ENCODE assay signal across 12 mouse cellular contexts in genomic region chr17:44230083-44230482, GRCm38 (mm10). TPM values are rescaled to one million over a fixed set of nuclear protein-coding genes. Genes with fewer than 3 reads are reported as not detected.
DNase-seq lines count a peak whose midpoint lies in the region; ATAC-seq and TF ChIP-seq lines count a peak whose summit lies in the region.
"Had no signal": no experiment of that assay in that cellular context is flagged by ENCODE, and none has a peak within 500 bp of the region (broad histone marks: within the 10 kb centered on the region; RNA-seq: fewer than 3 reads in every experiment).

No protein-coding gene starts in this region.

- DNase-seq in heart, adult 11 months, result peak; percentile 98
- DNase-seq in heart, embryonic 10.5 days (ENCODE audit: low spot score), result no peak
- DNase-seq in kidney, postnatal 0 days (ENCODE audit: low spot score), result peak; percentile 18
- DNase-seq in lung, postnatal 4 days, result peak; percentile 42 to 54
- no peak for DNase-seq in left cerebral cortex, adult 11 months (ENCODE audit: low spot score)
- DNase-seq in natural killer cell, adult 2 months (ENCODE audit: low spot score in 2 of 2), result no peak
- DNase-seq in midbrain, postnatal 0 days (ENCODE audit: low spot score), result no peak
- DNase-seq: right cerebral cortex, postnatal 25 days had no signal

- H3K4me1 ChIP-seq in heart, embryonic 10.5 days, result no peaks in the 10 kb centered on the region
- no peaks in the 10 kb centered on the region for H3K4me1 ChIP-seq in heart, embryonic 11.5 days (ENCODE audit: control insufficient read depth, insufficient read depth, low read length)
- no peaks in the 10 kb centered on the region for H3K4me1 ChIP-seq in kidney, postnatal 0 days (replicated peaks; ENCODE audit: insufficient read depth, low read length)
- no peaks in the 10 kb centered on the region for H3K4me1 ChIP-seq in midbrain, postnatal 0 days (ENCODE audit: insufficient read depth, low read length)
- H3K4me1 ChIP-seq: limb, embryonic 12.5 days; neural tube, embryonic 13.5 days had no signal

- no peak for ATAC-seq in heart, embryonic 11.5 days (replicated peaks; ENCODE audit: insufficient number of reproducible peaks, low FRiP score, low TSS enrichment)
- no peak for ATAC-seq in kidney, postnatal 0 days (replicated peaks; ENCODE audit: low FRiP score, low read depth)
- no peak for ATAC-seq in midbrain, postnatal 0 days (ENCODE audit: low FRiP score)
- ATAC-seq: inflammation-experienced regulatory T-cells, adult 6 months had no signal

- no peak overlapping the region for H3K4me3 ChIP-seq in heart, embryonic 10.5 days
- H3K4me3 ChIP-seq in heart, embryonic 11.5 days (ENCODE audit: low read depth, low read length), result no peak overlapping the region
- H3K4me3 ChIP-seq in kidney, postnatal 0 days (replicated peaks; ENCODE audit: low read depth, low read length), result no peak overlapping the region
- no peak overlapping the region for H3K4me3 ChIP-seq in midbrain, postnatal 0 days (ENCODE audit: low read depth, low read length)
- H3K4me3 ChIP-seq: limb, embryonic 12.5 days; neural tube, embryonic 13.5 days had no signal

- TF ChIP-seq CTCF in kidney, postnatal 0 days (IDR thresholded peaks at IDR 0.05; ENCODE audit: low read depth), result no peak
- TF ChIP-seq CTCF in midbrain, postnatal 0 days (IDR thresholded peaks at IDR 0.05), result no peak

- H3K9me3 ChIP-seq in heart, embryonic 10.5 days, result no peaks in the 10 kb centered on the region
- H3K9me3 ChIP-seq in heart, embryonic 11.5 days (replicated peaks; ENCODE audit: control insufficient read depth, low read length), result no peaks in the 10 kb centered on the region
- H3K9me3 ChIP-seq in kidney, postnatal 0 days (replicated peaks; ENCODE audit: low read length), result no peaks in the 10 kb centered on the region
- no peaks in the 10 kb centered on the region for H3K9me3 ChIP-seq in midbrain, postnatal 0 days (ENCODE audit: low read length)
- H3K9me3 ChIP-seq: neural tube, embryonic 13.5 days had no signal

- WGBS in heart, embryonic 10.5 days, result 58% methylated on average over 10 of the region's 10 CpGs
- WGBS in heart, embryonic 11.5 days (ENCODE audit: insufficient replicate concordance), result 49% methylated on average over 10 of the region's 10 CpGs
- 52% methylated on average over 10 of the region's 10 CpGs for WGBS in kidney, postnatal 0 days
- 78% methylated on average over 10 of the region's 10 CpGs for WGBS in midbrain, postnatal 0 days

- no peaks in the 10 kb centered on the region for H3K36me3 ChIP-seq in heart, embryonic 10.5 days
- H3K36me3 ChIP-seq in heart, embryonic 11.5 days (ENCODE audit: control insufficient read depth, insufficient read depth, low read length), result no peaks in the 10 kb centered on the region
- H3K36me3 ChIP-seq in kidney, postnatal 0 days (ENCODE audit: insufficient read depth, low read length), result no peaks in the 10 kb centered on the region
- no peaks in the 10 kb centered on the region for H3K36me3 ChIP-seq in midbrain, postnatal 0 days (ENCODE audit: insufficient read depth, low read length)
- H3K36me3 ChIP-seq: limb, embryonic 12.5 days; neural tube, embryonic 13.5 days had no signal

- no peak overlapping the region for H3K27ac ChIP-seq in heart, embryonic 10.5 days
- H3K27ac ChIP-seq in heart, embryonic 11.5 days (ENCODE audit: low read depth, low read length), result peak overlapping the region; percentile 15; the same call in 1 of the 2 replicates
- H3K27ac ChIP-seq in kidney, postnatal 0 days, result no peak overlapping the region
- H3K27ac ChIP-seq in midbrain, postnatal 0 days (ENCODE audit: low read depth, low read length), result no peak overlapping the region
- H3K27ac ChIP-seq: limb, embryonic 12.5 days; neural tube, embryonic 13.5 days had no signal

- no peak overlapping the region for H3K9ac ChIP-seq in heart, embryonic 11.5 days (ENCODE audit: low read depth, low read length)
- no peak overlapping the region for H3K9ac ChIP-seq in kidney, postnatal 0 days (ENCODE audit: low read depth, low read length)
- no peak overlapping the region for H3K9ac ChIP-seq in midbrain, postnatal 0 days (replicated peaks; ENCODE audit: low read length, poor library complexity, severe bottlenecking)
- H3K9ac ChIP-seq: limb, embryonic 12.5 days; neural tube, embryonic 13.5 days had no signal

- no peaks in the 10 kb centered on the region for H3K27me3 ChIP-seq in heart, embryonic 10.5 days (ENCODE audit: insufficient read depth, poor library complexity, severe bottlenecking)
- H3K27me3 ChIP-seq in heart, embryonic 11.5 days (ENCODE audit: control insufficient read depth, insufficient read depth, low read length), result no peaks in the 10 kb centered on the region
- no peaks in the 10 kb centered on the region for H3K27me3 ChIP-seq in kidney, postnatal 0 days (ENCODE audit: insufficient read depth, low read length)
- H3K27me3 ChIP-seq in midbrain, postnatal 0 days (ENCODE audit: insufficient read depth, low read length), result no peaks in the 10 kb centered on the region
- H3K27me3 ChIP-seq: limb, embryonic 12.5 days; neural tube, embryonic 13.5 days had no signal

- H3K4me2 ChIP-seq in heart, embryonic 11.5 days, result peak overlapping the region; percentile 7; the same call in 1 of the 2 replicates
- H3K4me2 ChIP-seq in kidney, postnatal 0 days (ENCODE audit: low read length), result no peak overlapping the region
- H3K4me2 ChIP-seq in midbrain, postnatal 0 days (ENCODE audit: low read depth, low read length, poor library complexity, severe bottlenecking), result no peak overlapping the region
- H3K4me2 ChIP-seq: limb, embryonic 12.5 days; neural tube, embryonic 13.5 days had no signal

RNA-seq across cellular contexts. Expression of gene Clic5, which starts 41.7 kb away (rescaled TPM):
- 3.3 and 5.7 TPM in 2 replicates for polyA plus RNA-seq in heart, embryonic 10.5 days (2016; fragmentation: Nextera tagmentation; extraction: Ambion mirVana)
- 5.8 and 7.4 TPM in 2 replicates for polyA plus RNA-seq in heart, embryonic 11.5 days (2014; fragmentation: Nextera tagmentation; extraction: Ambion mirVana)
- polyA plus RNA-seq in kidney, postnatal 0 days (2015; fragmentation: Nextera tagmentation; extraction: Ambion mirVana), result 9.8 and 10.4 TPM in 2 replicates
- total RNA-seq in midbrain, postnatal 0 days (2014; rRNA removed), result 0.85 and 1.4 TPM in 2 replicates
- 0.31 and 0.34 TPM in 2 replicates for polyA plus RNA-seq in midbrain, postnatal 0 days (2015; fragmentation: Nextera tagmentation; extraction: Ambion mirVana)

Comparison
In these comparisons a context has a peak if more than half of its experiments do, and no peak if none do; other contexts are left out.
1. DNase-seq: peak in heart, adult 11 months (single experiment), kidney, postnatal 0 days (single experiment) and lung, postnatal 4 days (2 of 2); none in heart, embryonic 10.5 days (single experiment), left cerebral cortex, adult 11 months (single experiment), natural killer cell, adult 2 months (0 of 2) and midbrain, postnatal 0 days (single experiment).